Mouse (Mus musculus) olfactory bulb, adult 2 months (tissue): ENCODE data around the gene Kctd2.

ENCODE experiments used
- CTCF ChIP-seq: fragments of 200-500 bp; IDR thresholded peaks from 2 replicates; pipeline ENCODE4 v1.5.1; 2012; ENCODE audit warnings: low read depth, mild to moderate bottlenecking, low read length, moderate library complexity; ENCODE audit not compliant: insufficient read depth
- POLR2A ChIP-seq: fragments of 200-500 bp; IDR thresholded peaks from 2 replicates; pipeline ENCODE4 v1.6.1; 2012; ENCODE audit warnings: mild to moderate bottlenecking, low read depth, low read length, moderate library complexity; ENCODE audit not compliant: insufficient read depth

DNA sequence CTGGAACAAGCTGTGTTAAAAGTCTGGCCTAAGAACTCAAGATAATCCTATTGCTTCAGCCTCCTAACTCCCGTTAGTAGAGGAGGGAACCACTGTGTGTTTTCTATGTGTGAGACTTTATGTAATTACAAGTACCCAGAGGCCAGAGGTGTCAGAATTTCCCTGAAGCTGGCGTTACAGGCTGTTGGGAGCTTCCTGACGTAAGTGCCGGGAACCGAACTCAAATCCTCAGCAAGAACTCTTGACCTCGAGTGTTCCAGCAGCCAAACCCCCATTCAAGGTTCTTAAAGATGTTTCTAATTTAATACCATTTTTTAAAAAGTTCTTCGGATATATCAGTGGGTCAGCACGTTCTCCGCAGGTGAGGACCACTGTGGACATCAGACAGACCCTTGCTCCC lies 38.7 kb upstream of the Kctd2 start:
- TF ChIP-seq CTCF (no peak), POLR2A (no peak)
